Mouse (Mus musculus) forebrain, embryonic 11.5 days (tissue): ENCODE results near the gene Cyp1a2. TPM values are rescaled to one million over a fixed set of nuclear protein-coding genes. Genes with fewer than 3 reads are reported as not detected.

Experiments used
- ATAC-seq: fragments of 200-750 bp; cut with Nextera tagmentation; replicated peaks from 2 replicates; pipeline ENCODE4 v1.8.0; 2017; ENCODE audit warnings: moderate TSS enrichment; ENCODE audit not compliant: low FRiP score
- DNase-seq: peaks from one replicate; pipeline ENCODE4 v3.0.0-alpha.2; 2017; ENCODE audit warnings: low spot score
- H3K27ac ChIP-seq: fragments of 300-500 bp; sonication (generic); 2 replicates; pipeline ENCODE4 v1.5.1; 2014; ENCODE audit warnings: low read depth, low read length
- H3K27me3 ChIP-seq: fragments of 300-500 bp; sonication (generic); 2 replicates; pipeline ENCODE4 v1.6.1; 2014; ENCODE audit warnings: mild to moderate bottlenecking, low read length, mixed read lengths; ENCODE audit not compliant: control insufficient read depth, insufficient read depth
- H3K36me3 ChIP-seq: fragments of 300-500 bp; sonication (generic); 2 replicates; pipeline ENCODE4 v1.6.1; 2014; ENCODE audit warnings: mild to moderate bottlenecking, low read length, moderate library complexity, mixed read lengths; ENCODE audit not compliant: control insufficient read depth, insufficient read depth
- H3K4me1 ChIP-seq: fragments of 300-500 bp; sonication (generic); replicated peaks from 2 replicates; pipeline ENCODE4 v1.6.1; 2014; ENCODE audit warnings: low read length, mixed read lengths; ENCODE audit not compliant: control insufficient read depth, insufficient read depth
- H3K4me2 ChIP-seq: fragments of 300-500 bp; sonication (generic); 2 replicates; pipeline ENCODE4 v1.6.1; 2014; ENCODE audit warnings: low read depth, mild to moderate bottlenecking, low read length, moderate library complexity, mixed read lengths; ENCODE audit not compliant: severe bottlenecking
- H3K4me3 ChIP-seq: fragments of 300-500 bp; sonication (generic); 2 replicates; pipeline ENCODE4 v1.5.1; 2014; ENCODE audit warnings: low read depth, low read length
- H3K9ac ChIP-seq: fragments of 300-500 bp; sonication (generic); 2 replicates; pipeline ENCODE4 v1.6.1; 2014; ENCODE audit warnings: low read length
- H3K9me3 ChIP-seq: fragments of 300-500 bp; sonication (generic); 2 replicates; pipeline ENCODE4 v1.6.1; 2016; ENCODE audit warnings: low read length, mixed read lengths; ENCODE audit not compliant: control insufficient read depth
- WGBS: fragments of 180-500 bp; shearing (Covaris S2); extraction: QIAGEN DNeasy Blood & Tissue Kit; methylation state at CpG from one replicate; pipeline ENCODE4 v1.1.7; 2014; 5-methylcytosine and 5-hydroxymethylcytosine counted together
- polyA plus RNA-seq: library from polyadenylated mRNA; unstranded; fragments of >200 nt; fragmentation: Nextera tagmentation; extraction: Ambion mirVana; gene quantifications from 2 replicates; pipeline ENCODE4 v1.2.1, GENCODE M21; 2014

Gene Cyp1a2
- polyA plus RNA-seq, 1 experiment from 2014 or later: not detected

DNA sequence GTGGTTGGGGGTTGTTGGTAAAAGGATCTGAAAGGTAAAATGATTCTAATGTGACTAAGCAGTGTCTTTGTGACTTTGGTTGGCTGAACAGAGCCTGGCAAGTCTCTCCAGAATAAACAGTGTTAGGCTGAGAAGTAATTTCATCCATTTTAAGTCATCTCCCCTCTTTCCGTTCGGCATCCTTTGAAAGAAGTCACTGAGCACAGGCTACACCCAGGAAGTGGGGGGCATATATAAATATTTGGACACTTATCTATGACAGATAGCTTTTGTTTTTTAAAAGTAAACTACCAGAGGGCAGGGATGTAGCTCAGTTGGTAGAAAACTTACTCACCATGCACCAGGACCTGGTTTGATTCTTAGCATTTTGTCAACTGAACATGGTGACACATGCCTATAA lies 5.1 kb upstream of the Cyp1a2 start:
- no peaks in the 10 kb centered on the region for H3K4me1 ChIP-seq
- H3K36me3 ChIP-seq: no peaks in the 10 kb centered on the region
- DNase-seq (no peak), ATAC-seq (no peak)
- no peak overlapping the region for H3K4me3 ChIP-seq
- H3K9ac ChIP-seq: no peak overlapping the region
- H3K27ac ChIP-seq: no peak overlapping the region
- H3K27me3 ChIP-seq: no peaks in the 10 kb centered on the region
- 93% methylated on average over 2 of the region's 2 CpGs for WGBS
- H3K4me2 ChIP-seq: no peak overlapping the region
- H3K9me3 ChIP-seq: no peaks in the 10 kb centered on the region

DNA sequence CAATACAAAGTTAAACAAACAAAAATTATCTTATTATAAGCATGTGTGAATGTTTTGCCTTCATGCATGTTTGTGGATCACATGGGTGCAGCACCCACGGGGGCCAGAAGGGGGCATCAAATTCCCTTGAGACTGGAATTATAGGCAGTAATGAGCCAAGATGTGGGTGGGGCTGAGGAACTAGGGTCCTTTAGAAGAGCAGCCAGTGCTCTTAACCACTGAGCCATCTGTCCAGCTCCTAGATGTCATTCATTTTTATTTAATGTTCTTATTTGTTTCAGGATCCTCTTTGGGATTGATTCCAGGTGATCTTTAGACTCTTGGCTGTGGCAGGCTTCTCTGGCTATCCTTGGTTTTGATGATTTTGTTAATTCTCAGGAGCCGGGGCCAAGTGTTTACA lies 4.7 kb upstream of the Cyp1a2 start:
- Histone ChIP-seq H3K36me3 (no peaks in the 10 kb centered on the region), H3K4me3 (no peak overlapping the region), H3K4me2 (no peak overlapping the region), H3K4me1 (no peaks in the 10 kb centered on the region), H3K9me3 (no peaks in the 10 kb centered on the region), H3K27me3 (no peaks in the 10 kb centered on the region), H3K27ac (no peak overlapping the region), H3K9ac (no peak overlapping the region)
- 58% methylated on average over 2 of the region's 2 CpGs for WGBS
- no peak for ATAC-seq
- DNase-seq: no peak

DNA sequence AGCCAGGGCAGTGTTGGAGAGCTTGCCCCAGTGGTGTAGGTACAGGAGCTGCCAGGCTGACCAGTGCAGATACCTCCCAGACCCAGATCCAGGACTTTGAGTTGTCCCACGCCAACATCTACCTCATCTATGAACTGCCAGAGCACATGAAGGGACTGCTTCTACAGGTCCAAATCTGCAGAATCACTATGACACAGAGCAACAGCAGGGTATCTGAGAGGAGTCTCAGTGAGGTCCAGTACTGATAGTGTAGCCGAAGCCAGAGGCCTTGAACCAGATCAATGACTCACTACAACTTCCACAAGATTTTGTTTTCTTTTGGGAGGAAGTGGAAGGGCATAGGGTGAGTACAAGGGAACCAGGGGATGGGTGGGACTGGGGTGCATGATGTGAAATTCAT lies 4.2 kb upstream of the Cyp1a2 start, which contains the start of gene Cyp1a1:
TSS of gene Cyp1a1 (plus strand) at position 178 of the 400 bp plus-strand sequence.
- DNase-seq (no peak), ATAC-seq (no peak)
- H3K27me3 ChIP-seq: no peaks in the 10 kb centered on the region
- no peaks in the 10 kb centered on the region for H3K36me3 ChIP-seq
- H3K4me3 ChIP-seq: no peak within 1 kb of the TSS
- no peaks in the 10 kb centered on the region for H3K9me3 ChIP-seq
- H3K4me2 ChIP-seq: no peak within 1 kb of the TSS
- no peak within 1 kb of the TSS for H3K27ac ChIP-seq
- WGBS: 92% methylated on average over 2 of the region's 2 CpGs
- H3K4me1 ChIP-seq: no peaks in the 10 kb centered on the region
- H3K9ac ChIP-seq: no peak within 1 kb of the TSS

DNA sequence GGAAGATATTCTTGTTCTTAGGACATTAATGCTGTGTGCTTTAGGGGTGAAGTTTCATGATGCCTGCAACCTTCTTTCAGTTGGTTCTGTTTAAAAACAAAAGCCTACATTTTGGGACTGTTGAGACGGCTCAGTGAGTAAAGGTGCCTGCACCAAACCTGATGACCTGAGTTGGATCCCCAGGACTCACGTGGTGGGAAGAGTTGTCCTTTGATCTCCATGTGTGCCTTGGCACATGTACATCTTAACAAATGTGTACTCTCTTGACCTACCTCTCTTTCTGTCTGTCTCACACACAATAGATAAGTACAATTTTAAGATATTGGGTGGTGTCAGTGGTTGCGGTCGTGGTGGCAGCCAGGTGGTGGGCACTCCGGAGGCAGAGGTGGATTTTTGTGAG lies 2.5 kb upstream of the Cyp1a2 start:
- Histone ChIP-seq H3K9me3 (no peaks in the 10 kb centered on the region), H3K27ac (no peak overlapping the region), H3K9ac (no peak overlapping the region), H3K4me3 (no peak overlapping the region), H3K27me3 (no peaks in the 10 kb centered on the region), H3K4me1 (no peaks in the 10 kb centered on the region), H3K36me3 (no peaks in the 10 kb centered on the region), H3K4me2 (no peak overlapping the region)
- no peak for DNase-seq
- 91% methylated on average over 5 of the region's 5 CpGs for WGBS
- no peak for ATAC-seq

DNA sequence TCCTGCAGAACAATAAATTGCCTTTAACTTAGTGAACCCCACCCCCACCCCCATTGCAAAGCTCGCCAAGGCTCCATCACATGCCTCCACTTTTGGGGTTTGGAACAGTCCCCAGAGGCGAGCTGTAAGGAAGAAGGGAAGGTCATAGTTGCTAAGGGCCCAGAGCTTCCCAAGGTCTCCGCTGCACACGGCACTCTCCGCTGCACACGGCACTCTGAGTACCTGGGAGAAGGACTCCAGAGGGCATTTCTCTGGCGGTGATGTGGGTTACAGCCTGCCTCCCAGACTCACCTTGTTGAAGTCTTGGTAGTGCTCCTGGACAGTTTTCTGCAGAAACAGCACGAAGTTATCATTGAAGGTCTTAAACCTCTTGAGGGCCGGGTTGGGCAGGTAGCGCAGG lies 2.1 kb downstream of the Cyp1a2 start:
- WGBS: 83% methylated on average over 10 of the region's 10 CpGs
- Histone ChIP-seq H3K4me1 (no peaks in the 10 kb centered on the region), H3K27me3 (no peaks in the 10 kb centered on the region), H3K4me2 (no peak overlapping the region), H3K9me3 (no peaks in the 10 kb centered on the region), H3K4me3 (no peak overlapping the region), H3K9ac (no peak overlapping the region), H3K27ac (no peak overlapping the region), H3K36me3 (no peaks in the 10 kb centered on the region)
- no peak for DNase-seq
- no peak for ATAC-seq

DNA sequence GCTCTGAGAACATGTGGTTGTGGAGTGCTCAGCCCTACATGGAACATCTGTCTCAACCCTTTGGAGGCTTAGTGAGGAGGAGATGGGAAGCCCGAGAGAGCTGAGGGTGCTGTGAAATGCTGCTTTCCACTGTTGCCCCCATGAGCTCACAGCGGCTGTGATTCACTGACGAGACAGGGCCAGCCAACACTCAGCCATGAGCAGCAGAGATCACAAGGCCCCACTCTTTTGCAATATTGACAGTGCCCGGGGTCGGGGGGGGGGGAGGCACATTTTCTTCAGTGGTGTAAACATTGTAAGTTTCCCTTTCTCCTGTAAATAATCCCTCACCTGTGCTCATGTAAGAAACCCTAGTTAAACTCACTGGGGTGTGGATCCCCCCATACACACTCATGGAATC lies 12.0 kb downstream of the Cyp1a2 start:
- ATAC-seq (no peak), DNase-seq (no peak)
- H3K27ac ChIP-seq: no peak overlapping the region
- no peak overlapping the region for H3K4me3 ChIP-seq
- 87% methylated on average over 5 of the region's 5 CpGs for WGBS
- no peaks in the 10 kb centered on the region for H3K36me3 ChIP-seq
- H3K9ac ChIP-seq: no peak overlapping the region
- no peaks in the 10 kb centered on the region for H3K27me3 ChIP-seq
- H3K4me1 ChIP-seq: no peaks in the 10 kb centered on the region
- no peak overlapping the region for H3K4me2 ChIP-seq
- no peaks in the 10 kb centered on the region for H3K9me3 ChIP-seq

DNA sequence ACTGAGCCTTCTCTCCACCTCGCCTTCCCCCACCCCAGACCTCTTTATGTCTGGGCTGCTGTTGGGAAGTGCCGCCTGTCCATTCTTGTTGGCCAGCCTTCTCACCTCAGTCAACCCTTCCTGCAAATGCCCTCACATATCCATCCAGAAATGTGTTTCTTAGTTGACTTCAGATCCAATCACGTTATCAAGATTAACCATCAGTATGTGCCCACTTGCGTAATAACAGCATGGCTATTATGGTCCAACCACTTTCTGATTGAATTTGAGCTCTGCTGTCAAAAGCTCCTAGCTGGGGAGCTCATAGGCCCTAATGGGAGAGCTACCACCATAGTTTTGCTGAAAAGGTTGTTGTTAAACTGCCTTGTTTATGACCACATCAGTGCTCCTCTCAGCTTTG lies 12.5 kb downstream of the Cyp1a2 start:
- ATAC-seq: no peak
- WGBS: 89% methylated on average over 4 of the region's 4 CpGs
- no peaks in the 10 kb centered on the region for H3K4me1 ChIP-seq

DNA sequence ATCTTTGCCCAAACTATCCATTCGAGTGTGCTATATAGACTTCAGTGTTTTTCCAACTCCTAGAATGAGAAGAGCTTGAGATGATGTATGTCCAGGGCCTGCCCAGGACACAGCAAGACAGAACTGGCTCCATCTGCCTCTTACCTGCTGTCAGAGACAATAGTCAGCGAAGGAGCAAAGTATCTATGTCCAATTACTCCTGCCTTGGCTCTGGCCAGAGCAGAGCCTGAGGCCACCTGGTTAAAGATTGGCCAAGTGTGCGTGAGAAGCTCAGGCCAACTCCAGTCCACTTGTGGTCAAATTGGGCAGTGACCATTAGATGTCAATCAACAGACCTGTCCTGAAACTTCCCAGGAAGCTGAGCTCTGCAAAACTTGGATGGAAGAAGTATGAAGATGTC lies 13.9 kb downstream of the Cyp1a2 start:
- Histone ChIP-seq H3K9me3 (no peaks in the 10 kb centered on the region), H3K27ac (no peak overlapping the region), H3K36me3 (no peaks in the 10 kb centered on the region), H3K4me3 (no peak overlapping the region), H3K27me3 (no peaks in the 10 kb centered on the region), H3K4me2 (no peak overlapping the region), H3K4me1 (no peaks in the 10 kb centered on the region), H3K9ac (no peak overlapping the region)
- DNase-seq (no peak), ATAC-seq (no peak)
- WGBS: 76% methylated on average over 3 of the region's 3 CpGs

More for the DNA sequence above, 12.5 kb downstream of the Cyp1a2 start:
- H3K36me3 ChIP-seq: no peaks in the 10 kb centered on the region
- H3K4me2 ChIP-seq: no peak overlapping the region
- no peak overlapping the region for H3K9ac ChIP-seq
- H3K27ac ChIP-seq: no peak overlapping the region
- no peak overlapping the region for H3K4me3 ChIP-seq
- H3K9me3 ChIP-seq: no peaks in the 10 kb centered on the region
- H3K27me3 ChIP-seq: no peaks in the 10 kb centered on the region
- no peak for DNase-seq

DNA sequence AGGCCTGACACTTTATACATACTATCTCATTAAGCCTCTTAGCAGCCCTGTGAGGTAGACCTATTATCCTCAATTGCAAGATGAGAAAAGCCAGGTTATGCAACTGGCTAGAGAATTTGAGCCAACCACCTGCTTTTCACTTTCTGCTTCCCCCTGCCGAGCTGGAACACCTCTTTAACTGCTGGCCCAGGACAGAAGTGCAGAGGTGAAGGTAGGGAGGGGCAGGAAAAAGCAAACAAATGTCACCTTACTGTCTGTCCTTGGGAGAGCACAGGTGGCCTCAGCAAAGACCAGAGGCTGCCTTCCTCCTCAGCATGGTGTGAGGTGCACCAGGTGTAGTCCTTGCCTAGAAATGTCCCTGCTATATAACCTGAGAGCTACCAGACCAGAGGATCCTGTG lies 15.2 kb downstream of the Cyp1a2 start:
- no peak overlapping the region for H3K9ac ChIP-seq
- no peak for DNase-seq
- no peak overlapping the region for H3K4me3 ChIP-seq
- H3K4me2 ChIP-seq: no peak overlapping the region
- no peaks in the 10 kb centered on the region for H3K27me3 ChIP-seq
- 63% methylated on average over 1 of the region's 1 CpGs for WGBS
- H3K4me1 ChIP-seq: no peaks in the 10 kb centered on the region
- no peaks in the 10 kb centered on the region for H3K36me3 ChIP-seq
- no peak for ATAC-seq
- no peaks in the 10 kb centered on the region for H3K9me3 ChIP-seq
- no peak overlapping the region for H3K27ac ChIP-seq
